Comparison of ENCODE assay signal across 8 mouse cellular contexts in genomic region chr4:86712751-86713195, GRCm38 (mm10). TPM values are rescaled to one million over a fixed set of nuclear protein-coding genes. Genes with fewer than 3 reads are reported as not detected.
DNase-seq lines count a peak whose midpoint lies in the region; ATAC-seq lines count a peak whose summit lies in the region.

No protein-coding gene starts in this region.

- H3K27me3 ChIP-seq in heart, embryonic 12.5 days (replicated peaks) = no peaks in the 10 kb centered on the region
- no peaks in the 10 kb centered on the region for H3K27me3 ChIP-seq in stomach, embryonic 15.5 days (replicated peaks)

- intact Hi-C loops in gastrocnemius, postnatal 36 days (cut with DNase I) = no loop called here

- no peak overlapping the region for H3K4me2 ChIP-seq in heart, embryonic 12.5 days
- no peak overlapping the region for H3K4me2 ChIP-seq in stomach, embryonic 15.5 days

- no peak overlapping the region for H3K27ac ChIP-seq in heart, embryonic 12.5 days (ENCODE audit: poor library complexity, severe bottlenecking)
- peak overlapping the region; percentile 68 for H3K27ac ChIP-seq in stomach, embryonic 15.5 days

- WGBS in heart, embryonic 12.5 days = 74% methylated on average over 12 of the region's 12 CpGs
- WGBS in stomach, embryonic 15.5 days = 64% methylated on average over 12 of the region's 12 CpGs

- no peak for ATAC-seq in heart, embryonic 12.5 days (ENCODE audit: insufficient number of reproducible peaks, low FRiP score)
- no peak for ATAC-seq in stomach, embryonic 15.5 days (ENCODE audit: insufficient read depth, low FRiP score, low read depth)

- DNase-seq in heart, adult 11 months = peak; percentile 97
- DNase-seq in adrenal gland, postnatal 14 days = peak; percentile 67
- peak; percentile 33 to 59 for DNase-seq in gastrocnemius, postnatal 36 days
- peak; percentile 39 to 70 for DNase-seq in left cerebral cortex, adult 8-10 months (ENCODE audit: low spot score in 2 of 2)
- no peak for DNase-seq in embryo, embryonic 10 days (ENCODE audit: low spot score)
- no peak for DNase-seq in embryo, embryonic 11 days

- H3K4me3 ChIP-seq in heart, embryonic 12.5 days = no peak overlapping the region
- H3K4me3 ChIP-seq in stomach, embryonic 15.5 days (replicated peaks) = no peak overlapping the region

- no peaks in the 10 kb centered on the region; the same call in 1 of the 2 replicates for H3K36me3 ChIP-seq in heart, embryonic 12.5 days
- no peaks in the 10 kb centered on the region for H3K36me3 ChIP-seq in stomach, embryonic 15.5 days

- no peaks in the 10 kb centered on the region; the same call in 1 of the 2 replicates for H3K9me3 ChIP-seq in heart, embryonic 12.5 days (replicated peaks)
- H3K9me3 ChIP-seq in stomach, embryonic 15.5 days = no peaks in the 10 kb centered on the region

- no peak overlapping the region for H3K9ac ChIP-seq in heart, embryonic 12.5 days
- H3K9ac ChIP-seq in stomach, embryonic 15.5 days = no peak overlapping the region

- 0 out of 2 replicates have a peak, but pooled peaks cover 4% of the 10 kb centered on the region for H3K4me1 ChIP-seq in heart, embryonic 12.5 days (replicated peaks)
- no peaks in the 10 kb centered on the region for H3K4me1 ChIP-seq in stomach, embryonic 15.5 days

RNA-seq across cellular contexts. Expression of gene Dennd4c, which starts 35.6 kb away (rescaled TPM):
- 7.7 and 8.8 TPM in 2 replicates for polyA plus RNA-seq in heart, embryonic 12.5 days (2016; fragmentation: Nextera tagmentation; extraction: Ambion mirVana)
- total RNA-seq in adrenal gland, postnatal 14 days (2021) = 38.8 and 49.0 TPM in 2 replicates
- 10 to 100 TPM; 22.3 to 27.1 TPM for total RNA-seq in gastrocnemius, postnatal 36 days (2021)
- total RNA-seq in left cerebral cortex, adult 8-10 months (2022) = 10 to 100 TPM; 10.7 to 12.2 (median 11.6) TPM
- polyA plus RNA-seq in stomach, embryonic 15.5 days (2015; fragmentation: Nextera tagmentation; extraction: Ambion mirVana) = 7.6 and 9.3 TPM in 2 replicates

RNA-seq across cellular contexts. Expression of gene Plin2, which starts 42.9 kb away (rescaled TPM):
- 54.1 and 59.3 TPM in 2 replicates for polyA plus RNA-seq in heart, embryonic 12.5 days (2016; fragmentation: Nextera tagmentation; extraction: Ambion mirVana)
- 257 and 311 TPM in 2 replicates for total RNA-seq in adrenal gland, postnatal 14 days (2021)
- total RNA-seq in gastrocnemius, postnatal 36 days (2021) = 10 to 100 TPM; 51.7 to 54.1 TPM
- total RNA-seq in left cerebral cortex, adult 8-10 months (2022) = 10 to 100 TPM; 12.3 to 24.9 (median 18.8) TPM
- polyA plus RNA-seq in stomach, embryonic 15.5 days (2015; fragmentation: Nextera tagmentation; extraction: Ambion mirVana) = 76.3 and 82.3 TPM in 2 replicates

Comparison
In these comparisons a context has a peak if more than half of its experiments do, and no peak if none do; other contexts are left out.
1. DNase-seq: peak in heart, adult 11 months (single experiment), adrenal gland, postnatal 14 days (single experiment), gastrocnemius, postnatal 36 days (2 of 2) and left cerebral cortex, adult 8-10 months (2 of 2); none in embryo, embryonic 10 days (single experiment) and embryo, embryonic 11 days (single experiment).